Mouse (Mus musculus): ENCODE measurements at regions not wholly inside any gene's neighbourhood (a gene's known extent, or its start where the extent isn't known, plus 50 kb on each side); places are given as distances from the start of the nearest gene placed in this dataset.

GRCm38 (mm10) chr7:72362690-72363089 is 56.3 kb upstream of the Mctp2 start:
- DNase-seq, result peak; percentile 53

DNA sequence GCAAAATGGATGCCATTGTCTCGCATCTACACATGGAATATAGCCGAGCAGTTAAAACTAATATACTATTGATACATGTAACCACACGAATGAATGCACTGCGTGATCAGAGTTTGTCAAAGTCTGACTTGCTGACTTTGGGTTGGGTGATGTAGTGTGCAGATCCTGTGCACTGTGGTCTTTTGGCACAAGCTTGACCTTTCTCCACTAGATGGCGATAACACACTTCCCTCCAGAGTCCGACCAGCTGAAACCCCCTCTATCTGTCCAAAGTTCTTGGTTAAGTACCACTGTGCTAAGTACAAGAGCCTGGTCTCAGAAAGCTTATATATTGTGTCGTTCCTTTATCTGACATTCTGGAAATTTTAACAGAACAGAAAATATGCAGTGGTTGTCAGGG is 84.9 kb upstream of the Mctp2 start:
- DNase-seq, result no peak

DNA sequence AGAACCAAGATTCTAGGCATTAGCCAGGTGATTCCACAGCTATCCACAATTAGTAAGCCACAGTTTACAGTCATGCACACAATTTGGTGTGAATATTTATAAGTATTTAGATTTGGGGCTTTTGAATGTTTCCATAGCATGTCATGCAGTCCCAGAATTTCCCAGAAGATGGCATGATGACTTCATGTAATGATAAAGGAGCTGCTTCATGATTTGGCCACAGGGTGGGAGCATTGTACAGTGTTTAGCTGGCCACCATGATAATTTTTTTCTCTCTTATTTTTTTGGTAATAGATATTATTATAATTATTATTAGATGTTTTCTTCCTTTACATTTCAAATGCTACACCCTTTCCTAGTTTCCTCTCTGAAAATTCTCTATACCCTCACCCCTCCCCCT is 93.6 kb upstream of the Mctp2 start:
- DNase-seq, result peak; percentile 27

GRCm38 (mm10) chr7:72406131-72406530 is 99.7 kb upstream of the Mctp2 start:
- DNase-seq, result no peak

DNA sequence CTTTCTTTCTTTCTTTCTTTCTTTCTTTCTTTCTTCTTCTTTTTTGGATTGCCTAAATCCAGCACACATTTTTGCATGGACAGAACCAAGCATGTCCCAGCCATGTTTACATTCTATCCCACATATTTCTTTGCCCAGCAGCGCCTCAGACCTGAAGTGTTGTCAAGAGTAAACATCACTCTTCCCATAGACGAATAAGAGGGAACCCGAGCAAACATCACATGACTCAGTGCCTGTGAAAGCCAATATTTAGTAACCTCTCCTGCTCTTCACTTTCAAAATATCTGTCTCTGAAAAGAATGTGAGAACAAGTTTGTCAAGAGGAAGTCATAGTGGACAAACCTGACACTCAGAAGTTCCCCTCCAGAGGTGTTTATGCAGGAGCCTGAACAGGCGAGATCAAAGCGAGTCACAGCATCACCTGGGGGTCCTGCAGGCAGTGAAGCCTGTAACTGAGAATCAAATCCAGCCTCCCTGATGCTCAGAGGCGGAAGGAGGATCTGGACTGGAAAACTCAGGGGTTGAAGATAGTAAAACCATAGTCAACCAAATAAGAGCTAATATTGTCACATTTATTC is 102.1 kb upstream of the Mctp2 start:
- no peak for DNase-seq

DNA sequence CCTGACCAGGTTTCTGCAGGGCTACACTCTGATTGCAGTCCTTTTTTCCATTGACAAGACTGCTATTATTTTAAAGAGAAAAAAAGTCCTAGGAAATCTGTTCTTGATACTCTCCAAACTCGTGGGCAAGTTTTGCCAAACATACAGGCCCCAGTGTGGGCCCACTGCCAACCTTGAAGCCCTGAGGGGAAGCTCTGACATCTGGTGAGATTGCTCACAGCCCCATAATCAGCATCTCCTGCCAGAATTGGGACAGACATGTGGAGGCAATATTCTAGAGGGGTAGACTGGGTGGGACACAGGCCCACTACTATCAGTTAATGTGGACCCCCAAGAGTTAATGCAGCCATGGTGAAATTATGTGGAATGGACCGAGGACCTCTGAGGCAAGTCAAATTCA is 132.1 kb upstream of the Mctp2 start:
- DNase-seq, result no peak

DNA sequence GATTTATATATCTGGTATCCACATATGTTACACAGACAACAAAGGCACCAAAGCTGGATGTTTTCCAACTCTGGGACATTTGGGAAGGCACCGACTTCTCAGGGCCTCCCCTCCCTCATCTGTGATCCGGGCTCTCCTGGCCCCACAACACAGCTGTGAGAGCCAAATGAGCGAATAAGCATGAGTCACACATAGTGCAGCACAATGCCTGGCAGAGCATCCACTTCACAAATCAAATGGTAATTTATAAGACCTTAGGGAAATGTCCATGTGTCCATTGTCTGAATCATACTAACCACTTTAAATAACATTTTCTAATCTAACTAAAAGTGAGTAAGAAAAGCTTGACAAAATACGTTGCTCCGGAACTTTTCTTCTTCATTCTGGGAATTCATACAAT is 135.6 kb upstream of the Mctp2 start:
- peak; percentile 24 for DNase-seq

- DNase-seq, result no peak
These were observed 137.6 kb upstream of the Mctp2 start for GRCm38 (mm10) chr7:72444016-72444415.

DNA sequence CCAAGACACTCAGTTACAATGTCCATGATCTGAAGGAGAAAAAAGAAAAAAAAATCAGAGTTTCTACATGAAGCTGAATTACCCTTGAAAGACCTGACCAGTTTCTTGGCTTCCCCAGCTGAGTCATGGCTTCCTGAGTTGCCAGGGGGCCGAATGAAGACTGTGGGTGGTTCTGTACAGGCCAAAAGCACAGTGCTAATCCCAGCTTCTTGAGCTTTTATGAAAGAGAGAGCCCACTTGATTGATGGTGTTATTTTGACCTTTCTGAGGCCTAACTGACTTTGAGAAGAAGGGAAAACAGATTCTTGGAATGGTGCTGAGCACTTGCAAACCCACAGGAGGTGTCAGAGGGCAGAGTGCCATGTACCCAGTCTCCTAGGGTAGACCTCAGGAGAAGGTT is 138.4 kb upstream of the Mctp2 start:
- DNase-seq, result no peak

DNA sequence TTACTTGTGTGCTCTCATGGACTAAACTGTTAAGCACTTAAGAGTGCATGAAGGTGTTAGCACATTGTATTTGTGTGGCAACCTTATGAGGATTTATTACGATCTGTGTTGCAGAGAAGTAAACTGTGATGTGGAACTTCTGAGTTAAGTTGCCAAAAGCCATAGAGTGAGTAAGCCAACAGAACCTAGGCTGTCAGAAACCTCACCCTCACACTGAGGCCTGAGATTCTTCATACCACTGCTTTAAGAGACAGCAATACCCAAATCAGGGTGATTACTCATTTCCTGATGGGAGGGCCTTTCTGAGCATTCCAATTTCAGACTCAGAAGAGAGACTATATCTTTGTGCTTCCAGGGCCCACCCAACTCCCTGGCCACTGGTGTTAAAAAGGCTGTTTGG is 140.5 kb upstream of the Mctp2 start:
- no peak for DNase-seq

- DNase-seq, result no peak
These were observed 156.6 kb upstream of the Mctp2 start for GRCm38 (mm10) chr7:72462978-72463377.

- DNase-seq, result no peak
These were observed 158.2 kb upstream of the Mctp2 start for GRCm38 (mm10) chr7:72464658-72465057.

GRCm38 (mm10) chr7:72469691-72470090 is 163.3 kb upstream of the Mctp2 start:
- no peak for DNase-seq

- no peak for DNase-seq
These were observed 168.3 kb upstream of the Mctp2 start for GRCm38 (mm10) chr7:72474751-72475150.

DNA sequence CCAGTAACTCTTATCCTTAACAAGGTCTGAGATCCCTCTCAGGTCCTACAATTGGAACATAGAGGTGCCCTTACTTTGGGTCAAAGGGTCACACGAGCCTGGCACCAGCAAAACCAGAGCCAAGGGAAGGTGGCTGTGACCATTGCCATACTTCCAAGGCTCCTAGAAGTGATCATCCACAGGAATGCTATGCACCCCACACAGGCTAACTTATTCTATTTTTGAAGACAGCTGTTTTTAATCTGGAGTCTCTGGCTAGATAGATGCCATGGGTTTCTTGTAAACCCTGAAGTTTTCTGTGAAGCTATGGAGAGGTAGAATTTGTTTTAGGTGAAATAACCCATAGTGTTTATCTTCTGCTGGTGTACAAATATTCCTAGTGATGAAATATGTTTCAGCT is 172.5 kb upstream of the Mctp2 start:
- no peak for DNase-seq

DNA sequence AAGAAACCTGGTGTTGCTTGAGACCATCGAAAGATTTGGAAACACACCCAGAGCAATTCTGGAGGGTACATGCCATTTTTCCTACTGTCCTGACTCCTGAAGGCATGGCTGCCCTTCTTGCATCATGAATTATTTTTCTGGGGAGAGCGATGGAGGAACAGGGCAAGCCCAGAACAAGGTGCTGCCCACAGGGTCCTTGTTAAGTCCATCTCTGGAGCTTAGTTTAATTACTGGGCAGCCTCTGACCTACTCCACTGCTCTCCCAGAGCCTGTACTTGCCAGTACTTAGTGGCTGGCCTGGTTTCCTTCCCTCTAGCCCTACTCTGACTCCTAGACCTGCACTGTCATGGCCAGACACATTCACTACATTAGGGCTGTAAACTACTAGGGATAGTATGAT is 174.9 kb upstream of the Mctp2 start:
- DNase-seq, result no peak

- DNase-seq, result no peak
These were observed 183.8 kb upstream of the Mctp2 start for GRCm38 (mm10) chr7:72490161-72490560.

DNA sequence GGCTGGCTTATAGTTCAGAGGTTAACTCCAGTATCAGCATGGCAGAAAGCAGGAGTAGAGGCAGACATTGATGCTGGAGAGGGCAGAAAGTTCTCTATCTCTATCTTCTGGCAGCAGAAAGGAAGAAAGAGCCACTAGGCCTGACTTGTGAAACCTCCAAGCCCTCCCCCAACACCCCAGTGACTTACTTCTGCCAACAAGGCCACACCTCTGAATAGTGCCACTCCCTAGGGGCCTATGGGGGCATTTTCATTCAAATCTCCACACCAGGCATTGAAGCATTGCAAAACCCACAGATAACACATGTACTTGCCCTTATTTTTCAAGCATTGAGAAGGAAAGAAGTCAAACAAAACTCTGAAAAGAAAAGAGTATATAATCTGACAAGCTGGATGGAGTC is 186.9 kb upstream of the Mctp2 start:
- no peak for DNase-seq

- no peak for DNase-seq
These were observed 190.7 kb upstream of the Mctp2 start for GRCm38 (mm10) chr7:72496933-72497631.

- DNase-seq, result peak; percentile 25
These were observed 192.3 kb upstream of the Mctp2 start for GRCm38 (mm10) chr7:72498562-72499230.

DNA sequence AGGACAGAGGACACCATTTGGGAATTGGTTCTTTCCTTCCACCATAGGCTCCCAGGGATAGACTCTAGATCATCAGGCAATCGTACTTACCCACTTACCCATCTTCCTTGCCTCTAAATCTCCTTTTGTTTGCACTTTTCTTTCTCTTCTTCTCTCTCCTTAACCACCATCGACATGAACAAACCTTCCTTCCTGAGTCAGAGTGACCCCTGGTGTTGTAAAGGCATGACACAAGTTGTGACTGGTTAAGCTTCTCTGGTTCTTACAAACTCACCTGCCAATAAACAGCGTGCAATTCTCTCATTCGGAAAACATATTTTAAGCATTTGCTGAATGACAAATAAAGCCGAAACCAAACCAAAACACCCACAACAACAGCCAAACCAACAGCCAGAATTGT is 193.4 kb upstream of the Mctp2 start:
- no peak for DNase-seq

DNA sequence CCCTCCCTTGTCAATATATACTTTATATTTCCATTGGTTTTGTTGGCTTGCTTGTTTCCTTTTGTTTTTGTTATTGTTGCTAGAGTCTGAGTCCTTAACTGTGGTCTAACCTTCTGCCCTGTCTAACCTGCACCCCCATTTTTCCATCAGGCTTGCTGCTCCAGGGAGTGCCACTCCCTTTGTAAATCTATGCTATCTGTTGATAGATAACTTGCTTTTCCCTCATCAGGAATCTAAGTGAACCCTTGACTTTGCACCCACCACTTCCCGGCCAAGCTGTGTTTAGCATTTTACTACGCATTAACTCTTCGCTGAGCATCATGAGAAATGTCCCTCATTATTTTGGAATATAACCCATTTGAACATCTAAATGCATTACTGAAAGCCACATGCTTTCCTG is 193.8 kb upstream of the Mctp2 start:
- DNase-seq, result no peak

DNA sequence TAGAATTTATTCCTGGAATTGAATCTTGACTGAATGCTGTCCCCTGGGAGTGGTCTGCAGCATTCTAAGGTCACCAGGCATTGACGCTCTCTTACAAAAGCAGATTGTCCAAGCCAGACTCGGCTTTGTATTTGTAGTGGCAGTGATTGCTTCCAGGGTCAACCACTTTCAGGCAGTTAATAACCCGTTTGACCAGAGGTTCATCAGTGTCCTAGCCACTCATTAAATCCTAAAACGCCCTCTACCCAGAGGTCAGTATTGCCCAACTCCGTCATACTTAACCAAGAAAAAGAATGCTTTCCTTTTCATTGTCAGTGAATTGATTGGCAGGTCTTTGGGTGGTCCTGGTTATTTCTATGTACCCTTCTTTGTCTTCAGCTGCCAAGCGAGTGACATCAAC is 194.6 kb upstream of the Mctp2 start:
- no peak for DNase-seq

GRCm38 (mm10) chr7:72501431-72501830 is 195.0 kb upstream of the Mctp2 start:
- no peak for DNase-seq
